Mouse (Mus musculus) embryonic facial prominence, embryonic 11.5 days (tissue): ENCODE data around the gene Cep152. TPM values are rescaled to one million over a fixed set of nuclear protein-coding genes. Genes with fewer than 3 reads are reported as not detected.

ENCODE experiments used
- ATAC-seq: fragments of 200-750 bp; cut with Nextera tagmentation; replicated peaks from 2 replicates; pipeline ENCODE4 v1.8.0; 2017; ENCODE audit warnings: low read depth; ENCODE audit not compliant: insufficient number of reproducible peaks, low FRiP score, low TSS enrichment
- DNase-seq: peaks from one replicate; pipeline ENCODE4 v3.0.0-alpha.2; 2015; ENCODE audit warnings: low spot score
- H3K27ac ChIP-seq: fragments of 300-500 bp; sonication (generic); replicated peaks from 2 replicates; pipeline ENCODE4 v1.5.1; 2014; ENCODE audit warnings: mild to moderate bottlenecking, low read depth, low read length, control low read depth
- H3K27me3 ChIP-seq: fragments of 300-500 bp; sonication (generic); 2 replicates; pipeline ENCODE4 v1.6.1; 2014; ENCODE audit warnings: mild to moderate bottlenecking, low read length, moderate library complexity, mixed read lengths; ENCODE audit not compliant: control insufficient read depth, insufficient read depth
- H3K36me3 ChIP-seq: fragments of 300-500 bp; sonication (generic); replicated peaks from 2 replicates; pipeline ENCODE4 v1.6.1; 2014; ENCODE audit warnings: low read depth, mild to moderate bottlenecking, low read length, moderate library complexity, mixed read lengths; ENCODE audit not compliant: control insufficient read depth, insufficient read depth
- H3K4me1 ChIP-seq: fragments of 300-500 bp; sonication (generic); 2 replicates; pipeline ENCODE4 v1.6.1; 2014; ENCODE audit warnings: low read length, mixed read lengths; ENCODE audit not compliant: control insufficient read depth, insufficient read depth
- H3K4me2 ChIP-seq: fragments of 300-500 bp; sonication (generic); 2 replicates; pipeline ENCODE4 v1.6.1; 2014; ENCODE audit warnings: low read depth, mild to moderate bottlenecking, control low read depth, low read length, moderate library complexity
- H3K4me3 ChIP-seq: fragments of 300-500 bp; sonication (generic); 2 replicates; pipeline ENCODE4 v1.5.1; 2014; ENCODE audit warnings: low read depth, low read length, control low read depth
- H3K9ac ChIP-seq: fragments of 300-500 bp; sonication (generic); replicated peaks from 2 replicates; pipeline ENCODE4 v1.6.1; 2014; ENCODE audit warnings: mild to moderate bottlenecking, control low read depth, low read length
- H3K9me3 ChIP-seq: fragments of 300-500 bp; sonication (generic); replicated peaks from 2 replicates; pipeline ENCODE4 v1.6.1; 2016; ENCODE audit warnings: mild to moderate bottlenecking, low read length, inconsistent platforms, mixed read lengths; ENCODE audit not compliant: control insufficient read depth
- WGBS: fragments of 180-500 bp; shearing (Covaris S2); extraction: QIAGEN DNeasy Blood & Tissue Kit; methylation state at CpG from one replicate; pipeline ENCODE4 v1.1.7; 2014; 5-methylcytosine and 5-hydroxymethylcytosine counted together
- polyA plus RNA-seq: library from polyadenylated mRNA; unstranded; fragments of >200 nt; fragmentation: Nextera tagmentation; extraction: Ambion mirVana; gene quantifications from 2 replicates; pipeline ENCODE4 v1.2.1, GENCODE M21; 2014

Gene Cep152
- polyA plus RNA-seq, 1 experiment from 2014 or later, result 8.7 TPM

DNA sequence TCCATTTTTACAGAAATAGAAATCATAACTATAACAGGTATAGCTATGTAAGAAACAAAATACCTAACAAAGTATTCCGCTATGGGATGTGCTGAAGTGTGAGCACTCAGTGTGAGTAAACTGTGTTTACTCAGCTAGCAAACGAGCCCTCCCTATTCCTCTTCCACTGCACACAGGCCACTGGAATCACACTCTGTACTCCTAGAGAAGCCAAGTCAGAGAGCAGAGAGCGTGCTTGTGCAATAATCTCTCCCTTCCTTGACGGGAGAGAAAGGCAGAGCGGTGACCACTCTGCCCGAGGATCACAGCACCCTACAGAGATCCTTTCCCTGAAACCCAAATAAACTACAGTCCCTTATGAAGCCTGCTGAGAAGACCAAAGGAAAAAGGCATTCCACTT lies 26.7 kb downstream of the Cep152 start:
- Histone ChIP-seq H3K4me1 (no peaks in the 10 kb centered on the region), H3K27ac (no peak overlapping the region), H3K4me2 (no peak overlapping the region), H3K9ac (no peak overlapping the region), H3K9me3 (no peaks in the 10 kb centered on the region), H3K36me3 (peaks cover 6% of the 10 kb centered on the region), H3K27me3 (no peaks in the 10 kb centered on the region), H3K4me3 (no peak overlapping the region)
- 79% methylated on average over 6 of the region's 6 CpGs for WGBS
- no peak for ATAC-seq
- DNase-seq, result no peak

DNA sequence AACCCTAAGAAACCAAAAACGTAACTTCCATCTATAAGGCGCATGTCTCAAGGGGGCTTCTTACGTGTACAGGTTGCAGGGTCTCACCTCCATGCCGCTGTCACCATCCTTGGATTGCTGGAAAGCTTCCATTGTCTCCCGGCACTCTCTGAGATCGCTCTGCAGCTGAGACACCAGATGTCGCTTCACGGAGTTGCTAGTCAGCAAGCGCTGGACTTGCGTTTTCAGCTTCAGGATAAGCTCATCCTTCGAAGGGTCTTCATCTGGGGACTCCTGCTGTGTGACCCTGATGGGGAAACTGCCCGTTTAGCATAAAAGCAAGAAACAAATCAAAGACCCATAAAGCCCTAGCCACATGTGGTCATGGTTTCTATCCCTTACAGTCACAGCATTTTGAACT lies 30.1 kb downstream of the Cep152 start:
- Histone ChIP-seq H3K27me3 (no peaks in the 10 kb centered on the region), H3K36me3 (peaks cover 2% of the 10 kb centered on the region), H3K4me1 (no peaks in the 10 kb centered on the region), H3K9me3 (no peaks in the 10 kb centered on the region), H3K9ac (no peak overlapping the region), H3K4me2 (no peak overlapping the region), H3K4me3 (no peak overlapping the region), H3K27ac (no peak overlapping the region)
- DNase-seq (no peak), ATAC-seq (no peak)
- WGBS, result 93% methylated on average over 12 of the region's 12 CpGs

DNA sequence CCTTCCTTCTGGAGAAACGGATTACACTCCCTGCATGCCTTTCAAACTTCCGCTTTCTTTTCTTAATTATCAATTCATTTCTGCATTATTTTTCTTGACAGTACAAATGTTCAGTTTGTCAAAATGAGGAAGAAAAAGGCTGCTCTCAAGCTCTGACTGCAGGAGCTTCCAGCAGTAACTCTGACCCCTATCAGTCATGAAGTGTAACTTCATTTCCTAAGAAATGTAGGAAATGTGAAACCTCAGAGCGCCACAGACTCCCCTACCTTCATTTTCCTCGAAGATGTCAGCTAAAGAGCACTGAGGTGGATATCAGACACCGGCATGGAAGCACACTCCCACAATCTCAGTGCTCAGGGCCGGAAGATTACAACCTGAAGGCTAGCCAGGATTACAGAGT lies 30.8 kb downstream of the Cep152 start:
- Histone ChIP-seq H3K4me1 (no peaks in the 10 kb centered on the region), H3K9ac (no peak overlapping the region), H3K36me3 (peaks cover 2% of the 10 kb centered on the region), H3K4me3 (no peak overlapping the region), H3K27me3 (no peaks in the 10 kb centered on the region), H3K27ac (no peak overlapping the region), H3K9me3 (no peaks in the 10 kb centered on the region), H3K4me2 (no peak overlapping the region)
- 83% methylated on average over 6 of the region's 6 CpGs for WGBS
- ATAC-seq (no peak), DNase-seq (peak; percentile 9)

DNA sequence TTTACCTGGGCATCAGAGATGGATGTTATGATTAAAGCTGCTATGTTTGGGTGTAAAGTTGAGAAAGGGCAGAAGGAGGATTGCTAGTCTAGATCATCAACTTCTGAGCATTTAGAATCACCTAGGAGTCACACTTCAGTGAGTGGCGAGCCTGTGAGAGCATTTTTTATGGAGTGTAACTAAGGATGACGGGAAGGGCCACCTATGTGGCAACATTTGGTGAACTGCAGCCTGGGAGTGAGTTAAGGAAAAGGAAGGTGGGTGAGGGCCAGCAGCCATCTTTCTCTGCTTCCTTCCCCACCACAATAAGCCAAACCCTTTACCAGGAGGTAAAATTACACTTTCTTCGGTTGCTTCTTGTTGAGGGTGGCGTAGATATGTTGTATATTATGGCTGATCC lies 33.0 kb downstream of the Cep152 start:
- H3K9me3 ChIP-seq, result no peaks in the 10 kb centered on the region
- no peak for ATAC-seq
- H3K4me3 ChIP-seq, result no peak overlapping the region
- WGBS, result 95% methylated on average over 4 of the region's 4 CpGs
- H3K36me3 ChIP-seq, result peaks cover 5% of the 10 kb centered on the region
- H3K4me2 ChIP-seq, result no peak overlapping the region
- no peak overlapping the region for H3K27ac ChIP-seq
- no peak overlapping the region for H3K9ac ChIP-seq
- no peaks in the 10 kb centered on the region for H3K4me1 ChIP-seq
- DNase-seq, result no peak
- no peaks in the 10 kb centered on the region for H3K27me3 ChIP-seq

DNA sequence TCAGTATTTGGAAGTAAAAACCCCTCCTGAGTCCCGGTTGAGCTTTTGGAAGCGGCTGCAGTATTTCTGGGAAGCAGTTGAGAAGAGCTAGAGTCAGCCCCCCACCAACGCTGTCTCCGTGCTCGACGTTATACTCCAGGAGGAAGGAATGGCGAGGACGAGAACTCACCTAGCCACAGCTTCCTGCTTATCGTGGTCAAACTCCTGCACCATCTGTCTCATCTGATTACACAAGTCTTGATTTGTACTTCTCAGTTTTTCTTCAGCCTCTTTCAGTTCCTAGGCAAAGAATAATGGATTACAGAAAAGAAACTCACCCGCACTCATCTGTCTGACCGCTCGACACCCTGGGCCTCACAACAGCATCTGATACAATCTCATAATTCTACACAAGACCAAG lies 35.6 kb downstream of the Cep152 start:
- ATAC-seq, result no peak
- H3K9me3 ChIP-seq, result no peaks in the 10 kb centered on the region
- DNase-seq, result no peak
- no peak overlapping the region for H3K4me2 ChIP-seq
- WGBS, result 91% methylated on average over 12 of the region's 12 CpGs
- no peak overlapping the region for H3K27ac ChIP-seq
- peaks cover 10% of the 10 kb centered on the region for H3K36me3 ChIP-seq
- no peak overlapping the region for H3K9ac ChIP-seq
- no peak overlapping the region for H3K4me3 ChIP-seq
- H3K27me3 ChIP-seq, result no peaks in the 10 kb centered on the region
- no peaks in the 10 kb centered on the region for H3K4me1 ChIP-seq

DNA sequence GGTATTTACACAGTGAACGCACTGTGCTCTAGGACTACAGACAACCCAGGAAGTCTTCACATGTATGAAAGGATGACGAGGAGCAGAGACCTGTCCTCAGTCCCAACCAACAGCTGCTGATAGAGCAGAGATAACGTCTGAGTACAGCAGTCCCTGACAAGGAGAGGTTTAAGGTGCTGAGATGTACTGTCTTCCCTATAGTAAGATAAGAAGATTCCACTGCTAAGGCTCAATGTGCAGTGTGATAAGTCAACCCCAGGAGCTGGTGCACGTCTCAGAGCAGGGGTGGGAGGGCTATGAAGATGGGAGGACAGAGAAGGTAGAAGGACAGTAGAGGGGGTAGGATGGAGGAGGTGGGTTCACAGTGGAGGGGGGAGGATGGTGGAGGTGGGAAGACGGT lies 43.8 kb downstream of the Cep152 start:
- WGBS, result 85% methylated on average over 5 of the region's 5 CpGs
- Histone ChIP-seq H3K4me2 (no peak overlapping the region), H3K27ac (no peak overlapping the region), H3K9ac (no peak overlapping the region), H3K36me3 (peaks cover 5% of the 10 kb centered on the region), H3K4me3 (no peak overlapping the region), H3K27me3 (no peaks in the 10 kb centered on the region), H3K4me1 (no peaks in the 10 kb centered on the region), H3K9me3 (no peaks in the 10 kb centered on the region)
- DNase-seq (no peak), ATAC-seq (no peak)

DNA sequence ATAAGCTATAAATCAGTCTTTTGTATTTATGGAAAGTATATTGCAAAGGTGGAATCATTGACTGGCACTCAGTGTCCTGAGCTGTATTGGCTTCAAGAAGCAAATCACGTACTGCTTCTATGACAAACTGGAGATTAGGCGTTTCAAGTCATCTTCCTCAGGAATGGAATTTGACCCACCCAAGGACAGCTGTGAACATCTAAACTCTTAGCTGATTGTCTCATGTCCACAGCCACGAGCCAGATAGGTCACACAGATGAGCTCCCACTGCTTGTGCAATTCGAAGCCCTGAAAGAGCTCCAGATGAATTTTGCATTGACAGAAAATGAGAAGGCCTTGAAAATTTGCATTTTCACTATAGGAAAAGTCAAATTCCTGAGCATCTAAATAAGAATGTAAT lies 47.2 kb downstream of the Cep152 start:
- Histone ChIP-seq H3K9ac (no peak overlapping the region), H3K9me3 (no peaks in the 10 kb centered on the region), H3K4me2 (no peak overlapping the region), H3K4me3 (no peak overlapping the region), H3K27ac (no peak overlapping the region), H3K36me3 (peaks cover 6% of the 10 kb centered on the region), H3K4me1 (no peaks in the 10 kb centered on the region), H3K27me3 (no peaks in the 10 kb centered on the region)
- no peak for DNase-seq
- ATAC-seq, result no peak
- 80% methylated on average over 4 of the region's 4 CpGs for WGBS

DNA sequence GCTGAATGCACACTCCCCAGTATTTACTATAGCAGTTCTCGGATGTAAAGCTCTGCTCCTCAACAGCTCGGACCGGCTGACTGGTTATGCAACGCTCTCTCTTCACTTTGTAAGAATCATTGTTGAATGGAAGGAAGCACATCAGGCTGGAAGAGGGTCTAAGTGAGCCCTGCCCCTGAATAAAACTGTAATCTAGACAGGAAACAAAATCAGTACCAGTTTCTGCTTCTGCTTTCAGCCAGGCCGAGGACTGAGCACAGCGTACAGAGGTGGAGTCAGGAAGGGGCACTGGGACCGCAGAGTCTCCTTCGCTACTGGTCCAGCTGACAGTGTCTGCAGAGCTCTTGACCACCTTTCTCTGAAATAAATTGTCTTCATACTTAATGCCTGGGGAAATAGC lies 48.4 kb downstream of the Cep152 start:
- no peak overlapping the region for H3K4me3 ChIP-seq
- no peaks in the 10 kb centered on the region for H3K9me3 ChIP-seq
- H3K27ac ChIP-seq, result no peak overlapping the region
- H3K27me3 ChIP-seq, result no peaks in the 10 kb centered on the region
- DNase-seq (no peak), ATAC-seq (no peak)
- H3K9ac ChIP-seq, result no peak overlapping the region
- no peaks in the 10 kb centered on the region for H3K4me1 ChIP-seq
- WGBS, result 90% methylated on average over 8 of the region's 8 CpGs
- H3K36me3 ChIP-seq, result peaks cover 3% of the 10 kb centered on the region
- no peak overlapping the region for H3K4me2 ChIP-seq
